Comparison of ENCODE assay signal across 22 mouse cellular contexts in genomic region chr5:116367923-116368322, GRCm38 (mm10). TPM values are rescaled to one million over a fixed set of nuclear protein-coding genes. Genes with fewer than 3 reads are reported as not detected.
DNase-seq lines count a peak whose midpoint lies in the region; ATAC-seq and TF ChIP-seq lines count a peak whose summit lies in the region.
"Had no signal": no experiment of that assay in that cellular context is flagged by ENCODE, and none has a peak within 500 bp of the region (broad histone marks: within the 10 kb centered on the region; RNA-seq: fewer than 3 reads in every experiment).

No protein-coding gene starts in this region.

- no peak for DNase-seq in hindbrain, embryonic 14.5 days (ENCODE audit: low spot score)
- DNase-seq in brain, embryonic 14.5 days (ENCODE audit: low read depth) = peak; percentile 51
- peak; percentile 51 for DNase-seq in mesoderm, embryonic 11.5 days (ENCODE audit: low read depth, low spot score)
- DNase-seq in thymus, adult 2 months = no peak
- DNase-seq in gastrocnemius, adult 18-20 months (ENCODE audit: low spot score) = no peak
- DNase-seq: adrenal gland, postnatal 14 days; cerebellum, adult 8-10 months; cerebellum, postnatal 14 days; embryo, embryonic 11 days; gastrocnemius, postnatal 36 days; heart, postnatal 36 days had no signal

- H3K27ac ChIP-seq in hindbrain, embryonic 14.5 days = 0 out of 2 replicates have a peak overlapping the region, but pooled peaks have one; percentile 29
- no peak overlapping the region for H3K27ac ChIP-seq in hindbrain, embryonic 16.5 days (ENCODE audit: low read depth, low read length)
- peak overlapping the region; percentile 7; the same call in 1 of the 2 replicates for H3K27ac ChIP-seq in neural tube, embryonic 15.5 days (replicated peaks)
- no peak overlapping the region for H3K27ac ChIP-seq in thymus, adult 2 months (ENCODE audit: control insufficient read depth, insufficient read depth, low read length)
- H3K27ac ChIP-seq: embryonic facial prominence, embryonic 15.5 days; forebrain, embryonic 10.5 days; heart, embryonic 13.5 days had no signal

- no peak for ATAC-seq in hindbrain, embryonic 14.5 days (ENCODE audit: low FRiP score)
- no peak for ATAC-seq in hindbrain, embryonic 16.5 days
- ATAC-seq in neural tube, embryonic 15.5 days (ENCODE audit: low FRiP score) = no peak; the same call in 1 of the 2 replicates
- ATAC-seq: activated CD4-positive, CD25-positive, alpha-beta regulatory T cell, adult 4 months; forebrain, embryonic 14.5 days; Patski had no signal

- TF ChIP-seq CTCF in brain, embryonic 14.5 days (IDR thresholded peaks at IDR 0.05; ENCODE audit: borderline replicate concordance, extremely low read depth, insufficient read depth, insufficient read length) = no peak
- no peak for TF ChIP-seq CTCF in thymus, adult 2 months (IDR thresholded peaks at IDR 0.05; ENCODE audit: borderline replicate concordance, control insufficient read depth, extremely low read depth, insufficient read depth, low read length, poor library complexity)

- TF ChIP-seq POLR2A in brain, embryonic 14.5 days (IDR thresholded peaks at IDR 0.05; ENCODE audit: borderline replicate concordance, extremely low read depth, insufficient read depth, insufficient read length, poor library complexity, severe bottlenecking) = no peak
- TF ChIP-seq POLR2A in thymus, adult 2 months (IDR thresholded peaks at IDR 0.05; ENCODE audit: control insufficient read depth, extremely low read depth, insufficient read depth, low read length, poor library complexity) = no peak

- H3K9ac ChIP-seq in hindbrain, embryonic 14.5 days = no peak overlapping the region
- H3K9ac ChIP-seq in hindbrain, embryonic 16.5 days (ENCODE audit: low read depth, low read length) = no peak overlapping the region
- H3K9ac ChIP-seq in neural tube, embryonic 15.5 days (replicated peaks) = no peak overlapping the region
- H3K9ac ChIP-seq: embryonic facial prominence, embryonic 15.5 days; heart, embryonic 13.5 days had no signal

- no peaks in the 10 kb centered on the region; the same call in 1 of the 2 replicates for H3K4me1 ChIP-seq in hindbrain, embryonic 14.5 days (replicated peaks; ENCODE audit: control insufficient read depth, insufficient read depth, low read length)
- H3K4me1 ChIP-seq in hindbrain, embryonic 16.5 days (ENCODE audit: control insufficient read depth, insufficient read depth, low read depth, low read length) = no peaks in the 10 kb centered on the region
- peaks cover 13% of the 10 kb centered on the region for H3K4me1 ChIP-seq in neural tube, embryonic 15.5 days
- H3K4me1 ChIP-seq in thymus, adult 2 months (replicated peaks; ENCODE audit: control insufficient read depth, insufficient read depth, low read length) = peaks cover 3% of the 10 kb centered on the region; the same call in 1 of the 2 replicates
- H3K4me1 ChIP-seq: embryonic facial prominence, embryonic 15.5 days; forebrain, embryonic 10.5 days; heart, embryonic 13.5 days had no signal

- H3K4me3 ChIP-seq in hindbrain, embryonic 14.5 days (replicated peaks; ENCODE audit: low read length) = no peak overlapping the region
- no peak overlapping the region for H3K4me3 ChIP-seq in hindbrain, embryonic 16.5 days (ENCODE audit: low read length)
- no peak overlapping the region for H3K4me3 ChIP-seq in neural tube, embryonic 15.5 days (replicated peaks)
- H3K4me3 ChIP-seq in thymus, adult 2 months (ENCODE audit: control insufficient read depth, insufficient read depth, low read length) = no peak overlapping the region
- H3K4me3 ChIP-seq: embryonic facial prominence, embryonic 15.5 days; erythroblast, embryonic 14.5 days; forebrain, embryonic 10.5 days; heart, embryonic 13.5 days had no signal

- no peaks in the 10 kb centered on the region for H3K9me3 ChIP-seq in hindbrain, embryonic 14.5 days (ENCODE audit: control insufficient read depth, low read length)
- no peaks in the 10 kb centered on the region for H3K9me3 ChIP-seq in hindbrain, embryonic 16.5 days (ENCODE audit: control insufficient read depth, low read length)
- no peaks in the 10 kb centered on the region for H3K9me3 ChIP-seq in neural tube, embryonic 15.5 days (replicated peaks)
- H3K9me3 ChIP-seq: embryonic facial prominence, embryonic 15.5 days; forebrain, embryonic 10.5 days; heart, embryonic 13.5 days had no signal

- 41% methylated on average over 9 of the region's 9 CpGs for WGBS in hindbrain, embryonic 14.5 days
- 45% methylated on average over 9 of the region's 9 CpGs for WGBS in hindbrain, embryonic 16.5 days
- WGBS in neural tube, embryonic 15.5 days = 29% methylated on average over 9 of the region's 9 CpGs
- 81% methylated on average over 9 of the region's 9 CpGs for WGBS in thymus, adult 2 months

- no peak overlapping the region for H3K4me2 ChIP-seq in hindbrain, embryonic 14.5 days (replicated peaks)
- H3K4me2 ChIP-seq in hindbrain, embryonic 16.5 days (ENCODE audit: low read length) = no peak overlapping the region
- no peak overlapping the region for H3K4me2 ChIP-seq in neural tube, embryonic 15.5 days
- H3K4me2 ChIP-seq: embryonic facial prominence, embryonic 15.5 days; heart, embryonic 13.5 days had no signal

- no peaks in the 10 kb centered on the region for H3K36me3 ChIP-seq in hindbrain, embryonic 14.5 days (replicated peaks; ENCODE audit: control insufficient read depth, insufficient read depth)
- H3K36me3 ChIP-seq in hindbrain, embryonic 16.5 days (ENCODE audit: control insufficient read depth, insufficient read depth, low read length) = no peaks in the 10 kb centered on the region
- no peaks in the 10 kb centered on the region for H3K36me3 ChIP-seq in neural tube, embryonic 15.5 days
- no peaks in the 10 kb centered on the region for H3K36me3 ChIP-seq in thymus, adult 2 months (ENCODE audit: control insufficient read depth, insufficient read depth, low read length)
- H3K36me3 ChIP-seq: embryonic facial prominence, embryonic 15.5 days; forebrain, embryonic 10.5 days; heart, embryonic 13.5 days had no signal

- no peaks in the 10 kb centered on the region for H3K27me3 ChIP-seq in hindbrain, embryonic 14.5 days (ENCODE audit: control insufficient read depth, insufficient read depth, low read length)
- no peaks in the 10 kb centered on the region for H3K27me3 ChIP-seq in hindbrain, embryonic 16.5 days (replicated peaks; ENCODE audit: control insufficient read depth, insufficient read depth, low read length)
- no peaks in the 10 kb centered on the region for H3K27me3 ChIP-seq in neural tube, embryonic 15.5 days (replicated peaks)
- H3K27me3 ChIP-seq in thymus, adult 2 months (ENCODE audit: control insufficient read depth, insufficient read depth, low read length) = no peaks in the 10 kb centered on the region
- H3K27me3 ChIP-seq: CH12.LX; embryonic facial prominence, embryonic 15.5 days; Patski had no signal

RNA-seq across cellular contexts. Expression of gene Hspb8, which starts 54.7 kb away (rescaled TPM):
- polyA plus RNA-seq in hindbrain, embryonic 14.5 days (2014; fragmentation: Nextera tagmentation; extraction: Ambion mirVana) = 4.7 and 5.6 TPM in 2 replicates
- polyA plus RNA-seq in hindbrain, embryonic 16.5 days (2015; fragmentation: Nextera tagmentation; extraction: Ambion mirVana) = 8.9 and 9.4 TPM in 2 replicates
- polyA plus RNA-seq in brain, embryonic 14.5 days (2012; rRNA removed) = 7.3 and 7.8 TPM in 2 replicates
- 8.9 and 11.9 TPM in 2 replicates for polyA plus RNA-seq in neural tube, embryonic 15.5 days (2015; fragmentation: Nextera tagmentation; extraction: Ambion mirVana)
- polyA plus RNA-seq in thymus, adult 2 months (2012; rRNA removed) = 19.5 and 48.9 TPM in 2 replicates
- 100 to 1,000 TPM; 232 to 400 TPM for total RNA-seq in gastrocnemius, adult 18-20 months (2021)
- total RNA-seq: CH12.LX; common myeloid progenitor, adult 5-6 weeks had no signal
- polyA plus RNA-seq: activated CD4-positive, CD25-positive, alpha-beta regulatory T cell, adult 4 months; erythroblast, embryonic 14.5 days had no signal

Comparison
In these comparisons a context has a peak if more than half of its experiments do, and no peak if none do; other contexts are left out.
1. H3K27ac ChIP-seq: peak in hindbrain, embryonic 14.5 days (single experiment) and neural tube, embryonic 15.5 days (single experiment); none in hindbrain, embryonic 16.5 days (single experiment) and thymus, adult 2 months (single experiment).
2. DNase-seq: peak in brain, embryonic 14.5 days (single experiment) and mesoderm, embryonic 11.5 days (single experiment); none in hindbrain, embryonic 14.5 days (single experiment), thymus, adult 2 months (single experiment) and gastrocnemius, adult 18-20 months (single experiment).